Mouse (Mus musculus): ENCODE measurements at regions not wholly inside any gene's neighbourhood (a gene's known extent, or its start where the extent isn't known, plus 50 kb on each side); places are given as distances from the start of the nearest gene placed in this dataset.

GRCm38 (mm10) chr10:43712657-43713056 lies 134.6 kb downstream of the Cd24a start:
- TF ChIP-seq CTCF (IDR thresholded peaks at IDR 0.05; ENCODE audit: insufficient read depth, low read depth, low read length), result no peak
- TF ChIP-seq POLR2A (IDR thresholded peaks at IDR 0.05; ENCODE audit: insufficient read depth, low read depth, low read length), result no peak
